Mouse (Mus musculus) urinary bladder, postnatal 36 days (tissue): ENCODE measurements around the gene Sbk3.

Experiments used
- DNase-seq, 2 experiments: peaks; one replicate each; pipeline ENCODE4 v3.0.0; 2022; ENCODE audit warnings: low spot score in 2 of 2, mixed read lengths in 1 of 2

Gene Sbk3

GRCm38 (mm10) chr7:4933103-4933502 lies 37.9 kb downstream of the Sbk3 start:
- DNase-seq: no peak

DNA sequence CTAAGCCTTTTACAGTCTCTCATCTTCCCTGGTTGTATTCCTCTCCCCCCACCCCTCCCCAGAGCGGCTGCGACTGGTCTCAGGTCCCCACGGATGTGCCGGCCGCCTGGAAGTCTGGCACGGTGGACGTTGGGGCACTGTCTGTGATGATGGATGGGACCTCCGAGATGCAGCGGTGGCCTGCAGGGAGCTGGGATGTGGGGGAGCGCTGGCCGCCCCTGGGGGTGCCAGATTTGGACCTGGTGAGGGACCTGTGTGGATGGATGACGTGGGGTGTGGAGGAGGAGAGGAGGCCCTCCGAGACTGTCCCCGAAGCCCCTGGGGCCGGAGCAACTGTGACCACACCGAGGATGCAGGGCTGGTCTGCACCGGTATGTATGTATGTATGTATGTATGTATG lies 42.6 kb downstream of the Sbk3 start:
- DNase-seq: no peak

DNA sequence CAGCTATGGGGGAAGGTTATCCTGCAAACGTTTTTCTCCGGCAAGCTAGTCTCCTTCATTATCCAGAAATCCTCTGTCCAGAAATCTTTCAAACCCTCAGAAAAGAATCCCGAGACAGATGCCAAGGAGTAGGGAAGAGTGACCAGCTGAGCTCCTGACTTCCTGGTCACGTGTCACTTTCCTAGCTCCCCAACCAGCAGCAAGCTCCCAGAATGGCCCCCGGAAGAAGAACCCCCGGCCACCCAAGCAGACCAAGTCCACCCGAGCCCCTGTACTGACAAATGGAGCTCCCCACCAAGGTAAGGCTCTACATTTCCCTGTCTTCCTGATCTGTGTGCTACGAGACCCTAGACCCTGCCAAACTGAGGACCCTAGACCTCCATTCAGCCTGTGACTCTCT lies 43.3 kb downstream of the Sbk3 start:
- DNase-seq: no peak

DNA sequence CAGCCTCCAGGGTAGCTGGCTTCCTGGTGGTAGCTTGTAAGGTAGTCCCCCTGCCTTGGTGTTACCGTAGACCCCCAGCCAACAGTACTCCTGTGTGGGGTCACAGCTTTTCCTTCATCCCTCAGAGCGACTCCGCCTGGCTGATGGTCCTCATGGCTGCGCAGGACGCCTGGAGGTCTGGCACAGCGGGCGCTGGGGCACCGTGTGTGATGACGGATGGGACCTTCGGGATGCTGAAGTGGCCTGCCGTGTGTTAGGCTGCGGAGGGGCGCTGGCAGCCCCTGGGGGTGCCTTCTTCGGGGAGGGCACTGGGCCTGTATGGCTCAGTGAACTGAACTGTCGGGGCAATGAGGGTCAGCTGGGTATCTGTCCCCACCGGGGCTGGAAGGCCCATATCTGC lies 44.1 kb downstream of the Sbk3 start:
- DNase-seq: no peak

DNA sequence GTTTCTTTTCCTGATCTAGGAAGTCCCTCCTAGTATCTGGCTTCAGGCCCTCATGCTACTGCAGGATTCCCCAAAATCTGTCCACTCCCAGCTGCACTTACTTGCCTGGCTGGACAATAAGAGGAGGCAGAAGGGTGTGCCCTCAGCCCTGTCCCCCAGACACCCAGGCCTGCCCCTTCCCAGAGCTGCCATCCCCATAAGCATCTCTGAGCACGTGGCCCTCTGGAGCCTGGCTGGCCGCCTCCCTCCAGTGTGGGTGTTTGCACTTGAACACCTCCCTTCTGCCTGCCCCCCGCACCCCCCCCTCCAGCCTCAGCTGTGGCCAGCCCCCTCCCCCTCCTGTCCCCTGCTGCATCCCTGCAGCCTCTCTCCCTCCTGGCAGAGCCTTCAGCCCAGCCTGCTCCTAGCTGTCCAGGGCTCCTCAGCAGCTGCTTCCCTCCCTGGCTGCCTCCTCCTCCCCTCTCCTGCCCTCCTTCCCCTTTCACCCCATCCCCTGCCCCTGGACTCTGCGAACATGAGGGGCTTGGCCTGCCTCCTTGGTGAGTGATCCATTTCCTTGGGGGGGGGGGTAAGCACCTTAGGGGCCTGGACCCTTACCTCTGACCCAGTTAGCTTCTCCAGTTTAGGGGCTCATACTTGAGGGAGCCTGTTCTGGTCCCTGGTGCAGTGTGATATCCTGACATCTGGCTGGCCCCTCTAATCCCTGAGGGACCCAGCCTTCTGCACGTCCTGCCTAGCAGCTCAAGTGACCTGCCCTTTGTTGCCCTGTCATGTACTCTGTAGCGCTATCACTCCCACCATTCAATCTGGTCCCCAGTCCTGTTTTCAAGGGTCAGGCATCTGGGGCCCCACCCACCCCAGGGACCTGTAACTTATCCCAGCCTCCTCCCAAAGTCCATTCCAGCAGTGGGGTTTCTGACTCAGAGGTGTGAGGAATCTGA lies 45.3 kb downstream of the Sbk3 start, which contains the start of gene Ssc5d:
TSS of gene Ssc5d (plus strand) at position 345 of the 941 bp plus-strand sequence.
- peak in 1 of 2 experiments; percentile 40 for DNase-seq

- peak in 1 of 2 experiments; percentile 38 for DNase-seq
Measured at GRCm38 (mm10) chr7:4924891-4925301, 46.1 kb downstream of the Sbk3 start.

DNA sequence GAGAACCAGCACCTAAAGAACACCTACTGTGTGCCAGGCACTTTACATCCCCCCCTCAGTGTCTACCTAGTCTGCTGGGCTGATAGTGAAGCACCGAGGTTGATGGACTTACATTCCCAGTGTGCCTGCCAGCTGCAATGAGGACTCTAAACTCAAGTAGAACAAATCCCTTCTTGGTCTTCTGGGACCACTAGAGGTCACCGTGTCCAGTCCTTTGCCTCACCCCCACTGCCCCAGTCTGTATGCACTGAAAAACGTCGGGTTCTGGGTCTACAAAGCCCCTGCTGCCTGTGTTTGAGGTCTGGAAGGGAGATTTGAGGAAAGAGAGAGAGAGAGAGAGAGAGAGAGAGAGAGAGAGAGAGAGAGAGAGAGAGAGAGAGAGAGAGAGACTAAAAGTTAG lies 46.5 kb downstream of the Sbk3 start:
- DNase-seq: no peak

- peak; percentile 38 to 44 for DNase-seq
Measured at GRCm38 (mm10) chr7:4923586-4924364, 47.2 kb downstream of the Sbk3 start.

GRCm38 (mm10) chr7:4922931-4923565 lies 47.9 kb downstream of the Sbk3 start:
- no peak for DNase-seq

DNA sequence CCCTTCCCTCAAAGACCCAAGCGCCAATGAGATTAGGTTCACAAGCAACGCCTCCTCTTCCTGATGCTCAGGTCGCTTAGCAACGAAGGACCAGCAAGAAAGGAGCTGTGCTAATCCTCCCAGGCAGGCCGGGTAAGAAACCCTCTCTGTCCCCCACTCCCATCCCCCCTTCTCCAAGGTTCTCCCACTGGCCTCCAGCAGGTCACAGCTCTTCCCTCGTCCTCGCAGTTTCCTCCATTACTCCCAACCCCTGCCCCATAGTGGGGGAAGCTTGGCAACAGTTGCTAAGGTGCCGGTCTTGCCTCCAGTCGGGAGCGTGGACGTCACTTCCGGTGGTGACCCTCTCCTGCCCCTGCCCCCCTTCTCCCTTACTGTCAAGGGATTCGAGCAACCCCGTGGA lies 48.5 kb downstream of the Sbk3 start:
- DNase-seq: peak in 1 of 2 experiments; percentile 36

DNA sequence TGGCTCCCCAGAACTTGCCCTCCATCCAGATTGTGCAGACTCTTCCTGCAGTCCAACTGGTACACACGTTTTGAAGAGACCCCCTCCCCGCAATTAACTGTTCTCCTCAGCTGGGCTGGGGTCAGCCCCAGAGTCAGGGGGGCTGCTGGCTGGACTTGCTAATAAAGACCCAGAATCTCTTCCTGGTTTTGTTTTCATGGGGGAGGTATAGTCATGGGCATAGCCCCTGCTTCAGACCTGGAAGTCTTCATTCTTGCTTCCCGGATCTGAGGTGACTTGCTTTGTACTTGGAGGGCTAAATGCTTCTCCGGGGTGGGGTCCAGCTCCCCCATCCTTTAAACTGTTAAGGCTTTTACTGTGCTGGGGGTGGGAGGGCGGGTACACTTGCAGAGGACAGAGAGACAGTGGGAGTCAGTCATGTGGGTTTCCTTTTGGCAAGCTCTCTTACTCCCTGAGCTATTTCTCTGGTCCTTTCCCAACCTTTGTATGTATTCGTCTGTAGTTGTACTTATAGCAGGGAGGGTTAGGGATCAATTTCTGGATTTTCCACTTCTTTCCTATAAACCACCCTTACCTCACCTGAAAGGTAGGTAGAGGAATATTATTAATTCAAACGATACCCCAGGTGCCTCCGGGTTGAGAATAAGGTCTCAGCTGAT lies 49.0 kb downstream of the Sbk3 start, which contains the start of gene Nat14:
TSS of gene Nat14 (plus strand) at position 205 of the 659 bp plus-strand sequence.
- no peak for DNase-seq

- DNase-seq: no peak
Measured at GRCm38 (mm10) chr7:4920976-4921823, 49.8 kb downstream of the Sbk3 start.

DNA sequence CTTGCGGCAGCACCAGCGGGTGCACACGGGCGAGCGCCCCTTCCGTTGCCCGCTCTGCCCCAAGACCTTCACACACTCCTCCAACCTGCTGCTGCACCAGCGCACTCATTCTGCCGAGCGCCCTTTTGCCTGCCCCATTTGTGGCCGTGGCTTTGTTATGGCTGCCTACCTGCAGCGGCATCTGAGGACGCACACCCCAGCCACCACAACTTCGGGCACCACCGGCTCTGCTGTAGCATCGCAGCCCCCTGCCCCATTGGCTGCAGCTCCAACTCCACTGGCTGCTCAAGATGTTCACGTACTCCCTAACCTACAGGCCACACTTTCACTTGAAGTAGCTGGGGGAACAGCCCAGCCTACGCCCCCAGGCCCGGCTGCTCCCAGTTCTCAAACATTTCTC lies 50.5 kb downstream of the Sbk3 start:
- no peak for DNase-seq

DNA sequence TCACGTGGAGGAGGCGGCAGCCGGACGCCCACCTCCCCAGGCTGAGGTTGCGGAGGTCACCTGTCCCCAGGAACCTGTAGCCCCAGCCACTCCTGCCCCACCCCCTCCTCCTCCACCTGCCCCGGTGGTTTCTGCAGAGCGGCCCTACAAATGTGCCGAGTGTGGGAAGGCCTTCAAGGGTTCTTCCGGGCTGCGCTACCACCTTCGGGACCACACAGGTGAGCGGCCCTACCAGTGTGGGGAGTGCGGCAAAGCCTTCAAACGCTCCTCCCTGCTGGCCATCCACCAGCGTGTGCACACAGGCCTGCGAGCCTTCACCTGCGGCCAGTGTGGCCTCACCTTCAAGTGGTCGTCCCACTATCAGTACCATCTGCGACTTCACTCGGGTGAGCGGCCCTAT lies 51.0 kb downstream of the Sbk3 start:
- no peak for DNase-seq

DNA sequence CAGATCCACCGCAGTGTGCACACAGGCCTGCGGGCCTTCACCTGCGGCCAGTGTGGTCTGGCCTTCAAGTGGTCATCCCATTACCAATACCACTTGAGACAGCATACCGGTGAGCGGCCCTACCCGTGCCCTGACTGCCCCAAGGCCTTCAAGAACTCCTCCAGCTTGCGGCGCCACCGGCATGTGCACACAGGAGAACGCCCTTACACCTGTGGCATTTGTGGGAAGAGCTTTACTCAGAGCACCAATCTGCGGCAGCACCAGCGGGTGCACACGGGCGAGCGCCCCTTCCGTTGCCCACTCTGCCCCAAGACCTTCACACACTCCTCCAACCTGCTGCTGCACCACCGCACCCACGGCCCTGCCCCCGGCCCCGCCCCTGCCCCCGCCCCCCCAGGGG lies 51.9 kb downstream of the Sbk3 start:
- no peak for DNase-seq

- no peak for DNase-seq
Measured at GRCm38 (mm10) chr7:4918681-4919080, 52.3 kb downstream of the Sbk3 start.

- no peak for DNase-seq
Measured at GRCm38 (mm10) chr7:4917494-4917893, 53.5 kb downstream of the Sbk3 start.

DNA sequence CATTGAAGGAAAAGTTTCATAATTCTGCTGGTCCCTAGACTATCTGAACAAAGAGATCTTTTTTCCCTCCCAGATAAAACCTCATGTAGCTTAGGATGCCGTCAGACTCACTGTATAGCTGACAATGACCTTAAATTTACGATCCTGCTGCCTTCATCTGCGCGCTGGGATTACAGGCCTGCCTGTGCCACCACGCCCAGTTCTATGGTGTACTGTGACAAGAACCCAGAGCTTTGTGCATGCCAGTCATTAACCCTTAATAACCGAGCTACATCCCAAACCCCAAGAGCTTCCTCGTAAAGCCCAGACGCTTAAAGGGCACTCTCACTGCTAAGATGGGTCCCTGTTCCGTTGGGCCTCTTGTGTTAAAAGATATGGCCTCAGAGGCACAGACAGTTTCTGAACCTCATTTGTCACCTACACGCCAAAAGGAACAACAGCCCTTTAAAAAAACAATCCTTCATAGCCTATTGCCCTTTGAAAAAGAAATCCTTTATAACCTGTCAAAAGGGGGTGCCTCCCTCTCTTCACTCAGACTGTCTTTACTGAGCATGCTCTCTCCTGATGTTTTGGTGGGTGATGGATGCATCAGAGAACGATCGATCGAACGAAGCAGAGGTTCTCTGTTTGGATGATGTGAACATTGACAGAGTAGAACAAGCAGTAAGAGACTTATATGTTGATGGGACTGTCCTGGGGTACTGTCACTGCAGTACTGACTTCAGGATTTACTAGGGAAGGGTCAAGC lies 55.1 kb downstream of the Sbk3 start:
- no peak for DNase-seq
